Mouse (Mus musculus): ENCODE measurements around the gene 4931428F04Rik. TPM values are rescaled to one million over a fixed set of nuclear protein-coding genes. Genes with fewer than 3 reads are reported as not detected.

Gene 4931428F04Rik
- 34.2 and 34.4 TPM in 2 replicates for polyA plus RNA-seq (2014; fragmentation: Nextera tagmentation; extraction: Ambion mirVana)

- Histone ChIP-seq H3K4me1 (ENCODE audit: control insufficient read depth, insufficient read depth, low read length) (peaks cover 22% of the 10 kb centered on the region), H3K27me3 (ENCODE audit: control insufficient read depth, insufficient read depth, low read length) (peaks cover 15% of the 10 kb centered on the region), H3K9ac (ENCODE audit: low read length) (peak within 1 kb of the TSS; percentile 77), H3K4me3 (ENCODE audit: low read depth, low read length) (peak within 1 kb of the TSS; percentile 40), H3K9me3 (ENCODE audit: control insufficient read depth, low read length) (no peaks in the 10 kb centered on the region), H3K4me2 (peak within 1 kb of the TSS; percentile 74), H3K27ac (ENCODE audit: low read depth, low read length) (peak within 1 kb of the TSS; percentile 71; the same call in 1 of the 2 replicates), H3K36me3 (ENCODE audit: control insufficient read depth, insufficient read depth, low read length) (no peaks in the 10 kb centered on the region)
- ATAC-seq (ENCODE audit: low FRiP score) (peak; percentile 34), DNase-seq (ENCODE audit: low spot score, missing footprints) (peak; percentile 94)
- 1% methylated on average over 43 of the region's 43 CpGs for WGBS
These were observed at the start of gene 4931428F04Rik for GRCm38 (mm10) chr8:105289805-105290460. TSS of gene 4931428F04Rik (minus strand) at chr8:105289864.

GRCm38 (mm10) chr8:105338992-105339391, 49.3 kb upstream of the 4931428F04Rik start:
- Histone ChIP-seq H3K4me3 (ENCODE audit: low read depth, low read length) (no peak overlapping the region), H3K27ac (ENCODE audit: low read depth, low read length) (no peak overlapping the region), H3K4me1 (ENCODE audit: control insufficient read depth, insufficient read depth, low read length) (no peaks in the 10 kb centered on the region), H3K9me3 (ENCODE audit: control insufficient read depth, low read length) (no peaks in the 10 kb centered on the region), H3K4me2 (no peak overlapping the region), H3K36me3 (ENCODE audit: control insufficient read depth, insufficient read depth, low read length) (peaks cover 3% of the 10 kb centered on the region; the same call in 1 of the 2 replicates), H3K27me3 (ENCODE audit: control insufficient read depth, insufficient read depth, low read length) (no peaks in the 10 kb centered on the region), H3K9ac (ENCODE audit: low read length) (no peak overlapping the region)
- WGBS, result 65% methylated on average over 4 of the region's 4 CpGs
- ATAC-seq (ENCODE audit: low FRiP score), result no peak
- no peak for DNase-seq (ENCODE audit: low spot score, missing footprints)

GRCm38 (mm10) chr8:105336373-105337130, 46.9 kb upstream of the 4931428F04Rik start:
- Histone ChIP-seq H3K4me3 (ENCODE audit: low read depth, low read length) (no peak overlapping the region), H3K9me3 (ENCODE audit: control insufficient read depth, low read length) (no peaks in the 10 kb centered on the region), H3K36me3 (ENCODE audit: control insufficient read depth, insufficient read depth, low read length) (peaks cover 11% of the 10 kb centered on the region), H3K9ac (ENCODE audit: low read length) (no peak overlapping the region), H3K4me2 (no peak overlapping the region), H3K27me3 (ENCODE audit: control insufficient read depth, insufficient read depth, low read length) (no peaks in the 10 kb centered on the region), H3K4me1 (ENCODE audit: control insufficient read depth, insufficient read depth, low read length) (no peaks in the 10 kb centered on the region), H3K27ac (ENCODE audit: low read depth, low read length) (no peak overlapping the region)
- ATAC-seq (ENCODE audit: low FRiP score) (peak; percentile 36), DNase-seq (ENCODE audit: low spot score, missing footprints) (no peak)
- WGBS, result 48% methylated on average over 32 of the region's 32 CpGs

GRCm38 (mm10) chr8:105332523-105332922, 42.9 kb upstream of the 4931428F04Rik start:
- Histone ChIP-seq H3K36me3 (ENCODE audit: control insufficient read depth, insufficient read depth, low read length) (peaks cover 34% of the 10 kb centered on the region), H3K9ac (ENCODE audit: low read length) (no peak overlapping the region), H3K4me2 (no peak overlapping the region), H3K4me1 (ENCODE audit: control insufficient read depth, insufficient read depth, low read length) (no peaks in the 10 kb centered on the region; the same call in 1 of the 2 replicates), H3K4me3 (ENCODE audit: low read depth, low read length) (no peak overlapping the region), H3K9me3 (ENCODE audit: control insufficient read depth, low read length) (no peaks in the 10 kb centered on the region), H3K27me3 (ENCODE audit: control insufficient read depth, insufficient read depth, low read length) (no peaks in the 10 kb centered on the region), H3K27ac (ENCODE audit: low read depth, low read length) (no peak overlapping the region)
- DNase-seq (ENCODE audit: low spot score, missing footprints) (peak; percentile 83), ATAC-seq (ENCODE audit: low FRiP score) (no peak)
- 81% methylated on average over 2 of the region's 2 CpGs for WGBS

- Histone ChIP-seq H3K4me1 (ENCODE audit: control insufficient read depth, insufficient read depth, low read length) (peaks cover 6% of the 10 kb centered on the region; the same call in 1 of the 2 replicates), H3K36me3 (ENCODE audit: control insufficient read depth, insufficient read depth, low read length) (peaks cover 34% of the 10 kb centered on the region), H3K9me3 (ENCODE audit: control insufficient read depth, low read length) (no peaks in the 10 kb centered on the region), H3K27me3 (ENCODE audit: control insufficient read depth, insufficient read depth, low read length) (no peaks in the 10 kb centered on the region), H3K4me3 (ENCODE audit: low read depth, low read length) (no peak overlapping the region), H3K4me2 (no peak overlapping the region), H3K27ac (ENCODE audit: low read depth, low read length) (no peak overlapping the region), H3K9ac (ENCODE audit: low read length) (no peak overlapping the region)
- DNase-seq (ENCODE audit: low spot score, missing footprints) (no peak), ATAC-seq (ENCODE audit: low FRiP score) (no peak)
- WGBS, result 94% methylated on average over 9 of the region's 9 CpGs
These were observed 42.3 kb upstream of the 4931428F04Rik start for GRCm38 (mm10) chr8:105331931-105332330.

- WGBS, result 97% methylated on average over 22 of the region's 22 CpGs
- H3K36me3 ChIP-seq (ENCODE audit: control insufficient read depth, insufficient read depth, low read length), result peaks cover 34% of the 10 kb centered on the region
These were observed 41.8 kb upstream of the 4931428F04Rik start for GRCm38 (mm10) chr8:105331469-105331868.

GRCm38 (mm10) chr8:105330325-105330724, 40.7 kb upstream of the 4931428F04Rik start:
- DNase-seq (ENCODE audit: low spot score, missing footprints) (no peak), ATAC-seq (ENCODE audit: low FRiP score) (no peak)
- Histone ChIP-seq H3K4me3 (ENCODE audit: low read depth, low read length) (no peak overlapping the region), H3K9me3 (ENCODE audit: control insufficient read depth, low read length) (no peaks in the 10 kb centered on the region), H3K27ac (ENCODE audit: low read depth, low read length) (no peak overlapping the region), H3K36me3 (ENCODE audit: control insufficient read depth, insufficient read depth, low read length) (peaks cover 34% of the 10 kb centered on the region), H3K9ac (ENCODE audit: low read length) (no peak overlapping the region), H3K4me1 (ENCODE audit: control insufficient read depth, insufficient read depth, low read length) (peaks cover 10% of the 10 kb centered on the region), H3K4me2 (no peak overlapping the region), H3K27me3 (ENCODE audit: control insufficient read depth, insufficient read depth, low read length) (no peaks in the 10 kb centered on the region)
- WGBS, result 96% methylated on average over 12 of the region's 12 CpGs

More at GRCm38 (mm10) chr8:105331469-105331868, 41.8 kb upstream of the 4931428F04Rik start:
- Histone ChIP-seq H3K9me3 (ENCODE audit: control insufficient read depth, low read length) (no peaks in the 10 kb centered on the region), H3K4me3 (ENCODE audit: low read depth, low read length) (no peak overlapping the region), H3K9ac (ENCODE audit: low read length) (no peak overlapping the region), H3K4me2 (no peak overlapping the region), H3K27ac (ENCODE audit: low read depth, low read length) (no peak overlapping the region), H3K4me1 (ENCODE audit: control insufficient read depth, insufficient read depth, low read length) (peaks cover 7% of the 10 kb centered on the region; the same call in 1 of the 2 replicates), H3K27me3 (ENCODE audit: control insufficient read depth, insufficient read depth, low read length) (no peaks in the 10 kb centered on the region)
- no peak for ATAC-seq (ENCODE audit: low FRiP score)
- DNase-seq (ENCODE audit: low spot score, missing footprints), result no peak

- DNase-seq (ENCODE audit: low spot score, missing footprints) (no peak), ATAC-seq (ENCODE audit: low FRiP score) (no peak)
- Histone ChIP-seq H3K4me1 (ENCODE audit: control insufficient read depth, insufficient read depth, low read length) (peaks cover 12% of the 10 kb centered on the region), H3K36me3 (ENCODE audit: control insufficient read depth, insufficient read depth, low read length) (peaks cover 27% of the 10 kb centered on the region), H3K4me3 (ENCODE audit: low read depth, low read length) (peak overlapping the region; percentile 77), H3K9me3 (ENCODE audit: control insufficient read depth, low read length) (no peaks in the 10 kb centered on the region), H3K4me2 (peak overlapping the region; percentile 78), H3K27me3 (ENCODE audit: control insufficient read depth, insufficient read depth, low read length) (no peaks in the 10 kb centered on the region), H3K27ac (ENCODE audit: low read depth, low read length) (no peak overlapping the region), H3K9ac (ENCODE audit: low read length) (peak overlapping the region; percentile 74)
- WGBS, result 50% methylated on average over 6 of the region's 6 CpGs
These were observed 37.3 kb upstream of the 4931428F04Rik start for GRCm38 (mm10) chr8:105326968-105327367.

GRCm38 (mm10) chr8:105326141-105326672, 36.5 kb upstream of the 4931428F04Rik start, which contains the start of the genes Lrrc29 and Tmem208:
TSS of gene Lrrc29 (minus strand) at chr8:105326278.
TSS of gene Tmem208 (plus strand) at chr8:105326354.
- ATAC-seq (ENCODE audit: low FRiP score) (peak; percentile 94), DNase-seq (ENCODE audit: low spot score, missing footprints) (peak; percentile 99)
- Histone ChIP-seq H3K4me2 (peak within 1 kb of the TSS; percentile 78), H3K4me3 (ENCODE audit: low read depth, low read length) (peak within 1 kb of the TSS; percentile 77), H3K9ac (ENCODE audit: low read length) (peak within 1 kb of the TSS; percentile 74), H3K36me3 (ENCODE audit: control insufficient read depth, insufficient read depth, low read length) (peaks cover 22% of the 10 kb centered on the region; the same call in 1 of the 2 replicates), H3K4me1 (ENCODE audit: control insufficient read depth, insufficient read depth, low read length) (peaks cover 12% of the 10 kb centered on the region), H3K27me3 (ENCODE audit: control insufficient read depth, insufficient read depth, low read length) (no peaks in the 10 kb centered on the region), H3K27ac (ENCODE audit: low read depth, low read length) (peak within 1 kb of the TSS; percentile 64), H3K9me3 (ENCODE audit: control insufficient read depth, low read length) (no peaks in the 10 kb centered on the region)
- WGBS, result under 1% methylated on average over 36 of the region's 36 CpGs

Data from midbrain, embryonic 11.5 days (tissue).